8 mouse cellular contexts compared by ENCODE assay signal in genomic region chr12:51865061-51865789, GRCm38 (mm10). TPM values are rescaled to one million over a fixed set of nuclear protein-coding genes. Genes with fewer than 3 reads are reported as not detected.
DNase-seq lines count a peak whose midpoint lies in the region; ATAC-seq and TF ChIP-seq lines count a peak whose summit lies in the region.
"Had no signal": no experiment of that assay in that cellular context is flagged by ENCODE, and none has a peak within 500 bp of the region (broad histone marks: within the 10 kb centered on the region; RNA-seq: fewer than 3 reads in every experiment).

No protein-coding gene starts in this region.

- H3K27me3 ChIP-seq in liver, embryonic 13.5 days: no peaks in the 10 kb centered on the region
- H3K27me3 ChIP-seq in stomach, embryonic 15.5 days (replicated peaks): no peaks in the 10 kb centered on the region
- H3K27me3 ChIP-seq: embryonic facial prominence, embryonic 13.5 days had no signal

- no peak for TF ChIP-seq CTCF in embryonic fibroblast, embryonic 13.5 days (IDR thresholded peaks at IDR 0.05; ENCODE audit: borderline replicate concordance, insufficient read depth, low read length)

- H3K4me1 ChIP-seq in embryonic fibroblast, embryonic 13.5 days (ENCODE audit: control insufficient read depth, insufficient read depth, low read length): peaks cover 18% of the 10 kb centered on the region
- peaks cover 45% of the 10 kb centered on the region for H3K4me1 ChIP-seq in liver, embryonic 13.5 days (replicated peaks)
- 0 out of 2 replicates have a peak, but pooled peaks cover 3% of the 10 kb centered on the region for H3K4me1 ChIP-seq in stomach, embryonic 15.5 days

- TF ChIP-seq POLR2A in embryonic fibroblast, embryonic 13.5 days (IDR thresholded peaks at IDR 0.05; ENCODE audit: low read depth, low read length): no peak

- no peak overlapping the region for H3K4me2 ChIP-seq in liver, embryonic 13.5 days
- H3K4me2 ChIP-seq in stomach, embryonic 15.5 days: no peak overlapping the region
- H3K4me2 ChIP-seq: embryonic facial prominence, embryonic 13.5 days had no signal

- peak overlapping the region; percentile 70 for H3K27ac ChIP-seq in embryonic fibroblast, embryonic 13.5 days (ENCODE audit: insufficient read depth, low read length)
- peak overlapping the region; percentile 65 for H3K27ac ChIP-seq in liver, embryonic 13.5 days
- H3K27ac ChIP-seq in stomach, embryonic 15.5 days: peak overlapping the region; percentile 63
- H3K27ac ChIP-seq: embryonic facial prominence, embryonic 13.5 days had no signal

- no peaks in the 10 kb centered on the region for H3K9me3 ChIP-seq in liver, embryonic 13.5 days (replicated peaks)
- no peaks in the 10 kb centered on the region for H3K9me3 ChIP-seq in stomach, embryonic 15.5 days
- H3K9me3 ChIP-seq: embryonic facial prominence, embryonic 13.5 days had no signal

- no peaks in the 10 kb centered on the region for H3K36me3 ChIP-seq in liver, embryonic 13.5 days
- no peaks in the 10 kb centered on the region for H3K36me3 ChIP-seq in stomach, embryonic 15.5 days
- H3K36me3 ChIP-seq: embryonic facial prominence, embryonic 13.5 days had no signal

- ATAC-seq in liver, embryonic 13.5 days (ENCODE audit: low read depth): peak; percentile 15; the same call in 1 of the 2 replicates
- ATAC-seq in stomach, embryonic 15.5 days (ENCODE audit: insufficient read depth, low FRiP score, low read depth): 0 out of 2 replicates have a peak, but pooled peaks have one; percentile 6

- DNase-seq in spleen, postnatal 36 days (ENCODE audit: low spot score in 2 of 2): peak; percentile 26 to 31
- DNase-seq in spleen, adult 18-20 months: no peak
- no peak for DNase-seq in liver, embryonic 13.5 days
- DNase-seq in testis, postnatal 14 days (ENCODE audit: low spot score): no peak
- no peak for DNase-seq in thymus, postnatal 25 days

- no peak overlapping the region for H3K4me3 ChIP-seq in embryonic fibroblast, embryonic 13.5 days (ENCODE audit: insufficient read depth, low read length)
- no peak overlapping the region for H3K4me3 ChIP-seq in liver, embryonic 13.5 days (replicated peaks)
- H3K4me3 ChIP-seq in stomach, embryonic 15.5 days (replicated peaks): no peak overlapping the region
- H3K4me3 ChIP-seq: embryonic facial prominence, embryonic 13.5 days had no signal

- WGBS in liver, embryonic 13.5 days (ENCODE audit: insufficient replicate concordance): 54% methylated on average over 9 of the region's 9 CpGs
- 47% methylated on average over 9 of the region's 9 CpGs for WGBS in stomach, embryonic 15.5 days

- H3K9ac ChIP-seq in liver, embryonic 13.5 days: peak overlapping the region; percentile 20; the same call in 1 of the 2 replicates
- H3K9ac ChIP-seq in stomach, embryonic 15.5 days: no peak overlapping the region
- H3K9ac ChIP-seq: embryonic facial prominence, embryonic 13.5 days had no signal

RNA-seq across cellular contexts. Expression of gene Hectd1, which starts 35.9 kb away (rescaled TPM):
- polyA plus RNA-seq in embryonic fibroblast, embryonic 13.5 days (2011; ENCODE audit: insufficient read length, low read depth, missing spikeins): 92.4 and 93.5 TPM in 2 replicates
- 29.6 and 32.1 TPM in 2 replicates for polyA plus RNA-seq in liver, embryonic 13.5 days (2015; fragmentation: Nextera tagmentation; extraction: Ambion mirVana)
- 38.3 and 40.7 TPM in 2 replicates for polyA plus RNA-seq in stomach, embryonic 15.5 days (2015; fragmentation: Nextera tagmentation; extraction: Ambion mirVana)

Comparison
In these comparisons a context has a peak if more than half of its experiments do, and no peak if none do; other contexts are left out.
1. DNase-seq: peak in spleen, postnatal 36 days (2 of 2); none in spleen, adult 18-20 months (0 of 2), liver, embryonic 13.5 days (single experiment), testis, postnatal 14 days (single experiment) and thymus, postnatal 25 days (single experiment).
2. Peak in every context shown above with its lines, with median percentiles within 50 percentile points of each other: H3K27ac ChIP-seq.